Mouse (Mus musculus): Measurements from ENCODE around the gene Gm40193.
"Not testable (repeated sequence)": the region's sequence is repeated elsewhere in the genome, so short reads cannot be mapped to it uniquely, and the experiment has no call there.

The Gm40193 gene

DNA sequence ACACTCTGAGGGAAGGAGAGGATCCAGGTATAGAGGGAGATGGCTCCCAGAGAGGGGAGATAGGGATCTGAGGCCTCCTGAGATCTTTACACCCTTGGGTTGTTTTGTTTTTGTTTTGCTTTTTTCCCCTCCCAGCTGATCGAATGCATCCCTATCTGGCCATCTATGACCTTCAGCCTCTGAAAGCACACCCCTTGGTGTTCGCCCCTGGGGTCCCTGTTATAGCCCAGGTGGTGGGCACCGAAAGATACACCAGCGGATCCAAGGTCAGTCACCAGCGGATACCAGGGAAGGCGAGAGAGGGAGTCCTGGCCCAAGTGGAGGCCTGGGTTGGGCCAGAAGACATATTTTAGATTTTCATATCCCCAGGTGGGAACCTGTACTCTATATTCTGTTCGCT is 8.2 kb upstream of the Gm40193 start:
- no peak for DNase-seq (ENCODE audit: low spot score in 2 of 2)

DNA sequence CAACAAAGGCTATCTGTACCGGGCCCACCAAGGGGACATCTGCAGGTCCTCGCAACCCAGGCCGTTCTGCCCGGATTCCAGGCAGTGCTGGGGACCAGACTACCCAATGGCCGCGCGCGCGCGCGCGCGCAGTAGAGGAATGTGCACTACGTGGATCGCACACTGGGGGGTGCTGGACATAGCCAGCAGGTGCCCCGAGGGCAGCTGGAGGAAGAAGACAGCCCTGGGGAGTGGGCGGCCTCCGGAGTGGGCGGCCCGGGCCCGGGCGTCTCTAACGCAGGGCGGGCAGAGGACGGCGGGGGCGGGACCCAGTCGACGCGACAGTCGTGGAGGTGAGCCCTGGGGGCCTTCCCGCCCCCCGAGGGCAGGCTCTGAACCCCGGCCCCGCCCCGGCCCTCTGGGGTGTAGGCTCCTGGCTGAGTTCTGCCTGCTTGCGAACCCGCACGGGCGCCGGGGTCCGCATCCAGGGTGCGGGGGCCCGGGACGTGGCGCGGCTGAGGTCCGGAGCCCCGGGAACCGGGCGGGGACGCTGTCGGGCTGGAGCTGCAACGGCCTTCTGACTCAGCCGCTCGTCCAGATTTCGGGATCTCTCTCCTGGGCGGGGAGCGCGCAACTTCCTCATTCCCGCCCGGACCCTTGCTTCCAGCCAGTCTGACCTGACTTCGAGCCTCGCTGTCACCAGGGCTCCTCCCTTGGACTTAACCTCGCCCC is 7.3 kb upstream of the Gm40193 start, which contains the start of gene Pld2:
TSS of gene Pld2 (plus strand) at position 188 of the 711 bp plus-strand sequence.
- DNase-seq (ENCODE audit: low spot score in 2 of 2) = peak; percentile 67

DNA sequence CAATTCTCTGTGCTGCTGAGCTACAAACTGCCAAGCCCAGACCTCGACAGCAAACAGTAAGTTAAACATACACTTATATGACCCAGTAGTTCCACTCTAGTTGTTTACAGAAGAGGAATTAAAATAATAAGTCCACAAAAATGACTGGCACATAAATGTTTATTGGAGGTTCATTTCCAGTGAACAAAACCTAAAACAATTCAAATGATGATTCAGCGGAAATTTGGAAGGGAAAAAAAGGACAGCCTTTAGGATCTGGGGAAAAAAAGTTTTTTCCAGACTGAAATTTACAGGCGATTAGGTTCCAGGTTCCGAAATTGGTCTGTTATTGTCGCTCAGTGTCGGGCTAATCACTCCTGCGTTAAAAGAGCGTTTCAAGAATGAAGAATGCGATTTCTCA is 6.7 kb upstream of the Gm40193 start:
- no peak for DNase-seq (ENCODE audit: low spot score in 2 of 2)

DNA sequence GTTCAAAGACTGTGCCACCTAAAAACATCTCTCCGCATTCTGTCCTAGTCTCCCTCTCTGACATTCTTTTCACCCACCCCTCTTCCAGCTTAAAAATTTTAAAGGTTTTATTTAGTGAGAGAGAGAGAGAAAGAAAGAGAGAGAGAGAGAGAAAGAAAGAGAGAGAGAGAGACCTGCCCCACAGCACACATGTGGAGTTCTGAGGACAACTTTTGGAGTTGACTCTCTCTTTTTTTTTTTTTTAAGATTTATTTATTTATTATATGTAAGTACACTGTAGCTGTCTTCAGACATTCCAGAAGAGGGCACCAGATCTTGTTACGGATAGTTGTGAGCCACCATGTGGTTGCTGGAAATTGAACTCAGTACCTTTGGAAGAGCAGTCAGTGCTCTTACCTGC is 1.7 kb downstream of the Gm40193 start:
- DNase-seq (ENCODE audit: low spot score in 2 of 2) = not testable (repeated sequence)

DNA sequence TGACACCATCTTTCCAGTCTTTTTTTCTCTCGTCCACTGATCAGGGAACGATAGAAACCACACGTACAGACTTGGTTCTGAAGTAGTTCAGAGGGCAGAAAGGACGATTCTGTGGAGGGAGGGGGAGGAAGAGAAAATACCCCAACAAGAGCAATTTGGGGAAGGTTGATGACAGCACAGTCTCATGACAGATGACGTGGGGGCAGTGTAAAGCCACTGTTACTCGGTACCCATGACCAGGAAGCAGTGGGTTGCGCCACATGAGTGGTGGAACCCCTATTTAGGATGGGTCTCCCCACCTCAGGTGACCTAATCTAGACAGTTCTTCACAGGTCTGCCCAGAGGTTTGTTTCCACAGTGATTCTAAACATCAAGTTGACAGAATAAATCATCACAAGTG is 4.1 kb downstream of the Gm40193 start:
- no peak for DNase-seq (ENCODE audit: low spot score in 2 of 2)

DNA sequence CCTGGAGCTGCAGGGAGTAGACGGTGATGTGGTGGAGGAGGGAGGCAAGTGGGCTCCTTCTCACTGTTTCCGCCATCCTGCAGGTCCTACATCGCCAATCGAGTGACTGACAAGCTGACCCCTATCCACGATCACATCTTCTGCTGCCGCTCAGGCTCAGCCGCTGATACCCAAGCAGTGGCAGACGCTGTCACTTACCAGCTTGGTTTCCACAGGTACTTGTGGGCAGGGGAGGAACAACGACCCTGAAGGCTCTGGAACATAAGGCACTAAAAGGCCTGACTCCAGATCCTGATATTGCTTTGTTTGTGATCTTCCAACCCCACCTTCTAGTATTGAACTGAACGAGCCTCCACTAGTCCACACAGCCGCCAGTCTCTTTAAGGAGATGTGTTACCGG is 6.5 kb downstream of the Gm40193 start:
- DNase-seq (ENCODE audit: low spot score in 2 of 2) = no peak

DNA sequence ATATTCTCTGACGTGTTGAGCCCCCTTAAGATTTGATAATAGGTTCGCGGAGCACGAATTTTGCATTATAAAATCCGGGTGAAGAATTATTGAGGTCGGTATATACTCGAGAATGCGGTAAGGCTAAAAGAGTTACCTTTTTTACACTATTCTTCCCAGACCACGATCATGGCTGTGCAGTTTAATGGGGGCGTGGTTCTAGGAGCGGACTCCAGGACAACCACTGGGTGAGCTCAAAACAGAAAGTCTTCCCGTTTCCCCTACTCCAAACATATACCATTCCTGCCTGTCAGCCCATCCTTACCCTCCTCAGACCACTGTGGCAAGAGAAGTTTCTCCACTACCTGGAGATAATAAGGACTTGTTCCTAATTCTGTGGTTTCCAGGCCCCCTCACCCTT is 7.0 kb downstream of the Gm40193 start:
- DNase-seq (ENCODE audit: low spot score in 2 of 2) = no peak

DNA sequence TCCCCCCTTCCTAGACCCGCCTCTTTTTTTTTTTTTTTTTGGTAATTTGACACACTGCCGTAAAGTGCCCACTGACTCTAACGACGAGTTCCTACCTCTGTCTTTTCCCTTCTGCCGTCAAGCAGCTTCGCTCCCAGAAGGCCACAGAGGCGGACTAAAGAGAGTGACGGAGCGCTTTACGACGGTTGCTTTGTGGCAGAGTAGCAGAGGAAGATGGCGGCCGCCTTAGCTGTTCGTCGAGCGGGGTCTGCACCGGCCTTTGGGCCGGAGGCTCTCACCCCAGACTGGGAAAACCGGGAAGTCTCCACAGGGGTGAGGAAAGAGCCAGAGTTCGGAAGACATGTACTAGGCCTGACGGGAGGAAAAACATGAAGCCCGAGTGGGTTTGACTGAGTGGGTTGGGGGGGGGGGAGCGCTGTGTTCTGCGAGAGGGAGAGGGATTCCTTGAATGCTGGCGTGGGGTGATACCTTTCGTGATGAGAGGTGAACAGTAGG is 7.5 kb downstream of the Gm40193 start, which contains the start of gene Psmb6:
TSS of gene Psmb6 (plus strand) at position 184 of the 495 bp plus-strand sequence.
- DNase-seq (ENCODE audit: low spot score in 2 of 2) = peak; percentile 91 to 95

DNA sequence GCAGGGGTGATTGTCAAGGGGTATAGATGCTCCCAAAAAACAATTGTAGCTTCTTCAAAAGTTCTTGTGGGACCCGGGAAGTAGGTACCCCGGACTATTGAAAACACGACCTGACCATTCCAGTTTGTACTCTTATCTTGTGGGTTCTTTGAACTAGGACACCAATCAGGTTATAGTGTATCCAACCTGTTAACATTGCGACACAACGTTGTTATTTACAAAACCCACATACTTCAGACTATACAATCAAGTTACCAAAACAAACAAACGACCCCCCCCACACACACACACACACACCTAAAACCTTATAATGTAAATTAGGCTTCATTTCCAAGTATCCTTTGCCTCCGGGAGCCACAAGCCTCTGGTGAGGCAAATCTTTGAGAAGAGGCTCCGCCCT is 8.0 kb downstream of the Gm40193 start:
- DNase-seq (ENCODE audit: low spot score in 2 of 2) = no peak

DNA sequence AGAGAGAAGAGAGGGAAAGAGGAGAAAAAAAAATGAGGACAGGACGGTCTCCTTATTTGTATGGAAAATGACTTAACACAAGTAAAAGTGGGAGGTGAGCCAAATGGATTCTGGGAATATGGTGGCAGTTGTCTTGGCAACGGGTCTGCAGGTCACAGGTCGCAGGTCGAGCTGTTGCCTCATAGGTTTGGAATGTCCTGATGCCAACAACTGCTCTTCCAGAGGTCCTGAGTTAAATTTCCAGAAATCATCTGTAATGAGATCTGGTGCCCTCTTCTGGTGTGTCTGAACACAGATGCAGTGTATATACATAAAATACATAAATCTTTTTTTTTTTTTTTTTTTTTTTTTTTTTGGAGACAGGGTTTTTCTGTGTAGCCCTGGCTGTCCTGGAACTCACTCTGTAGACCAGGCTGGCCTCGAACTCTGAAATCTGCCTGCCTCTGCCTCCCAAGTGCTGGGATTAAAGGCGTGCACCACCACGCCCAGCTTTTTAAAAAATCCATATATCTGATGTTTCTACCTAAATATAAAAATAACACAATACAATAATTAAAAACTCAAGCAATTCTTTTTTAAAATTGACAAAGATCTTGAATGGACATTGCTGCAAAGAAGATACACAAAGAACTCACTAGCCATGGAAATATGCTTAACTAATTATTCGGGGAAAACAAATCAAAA is 9.3 kb downstream of the Gm40193 start:
- not testable (repeated sequence) for DNase-seq (ENCODE audit: low spot score in 2 of 2)

DNA sequence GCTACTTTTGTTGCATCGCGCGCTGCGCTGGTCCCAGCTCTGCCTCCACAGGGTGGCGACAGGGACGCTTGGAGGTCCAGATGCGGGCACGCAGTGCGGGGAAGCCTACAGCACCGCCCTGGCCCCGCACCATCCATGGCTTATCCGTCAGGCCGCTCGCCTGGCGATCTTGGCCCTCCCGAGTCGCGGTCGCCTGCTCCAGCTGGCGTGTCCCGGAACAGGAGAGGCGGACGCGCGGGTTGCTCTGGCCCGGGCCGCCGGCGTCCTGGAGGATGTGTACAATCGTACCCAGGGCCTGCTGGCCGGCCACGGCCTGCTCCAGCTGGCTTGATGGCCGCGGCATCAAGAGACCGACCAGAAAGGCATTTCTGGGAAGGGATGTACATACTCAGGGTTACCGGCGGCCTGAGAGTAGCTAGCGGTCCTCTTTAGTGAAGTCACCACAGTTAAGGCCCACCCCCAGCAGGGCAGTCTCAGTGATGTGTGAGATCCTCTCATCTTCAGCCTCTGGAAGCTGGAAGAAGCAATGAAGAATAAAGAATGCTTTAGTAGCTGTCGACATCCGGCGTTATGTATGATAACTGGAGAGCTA is 12.5 kb downstream of the Gm40193 start:
- DNase-seq (ENCODE audit: low spot score in 2 of 2) = no peak

DNA sequence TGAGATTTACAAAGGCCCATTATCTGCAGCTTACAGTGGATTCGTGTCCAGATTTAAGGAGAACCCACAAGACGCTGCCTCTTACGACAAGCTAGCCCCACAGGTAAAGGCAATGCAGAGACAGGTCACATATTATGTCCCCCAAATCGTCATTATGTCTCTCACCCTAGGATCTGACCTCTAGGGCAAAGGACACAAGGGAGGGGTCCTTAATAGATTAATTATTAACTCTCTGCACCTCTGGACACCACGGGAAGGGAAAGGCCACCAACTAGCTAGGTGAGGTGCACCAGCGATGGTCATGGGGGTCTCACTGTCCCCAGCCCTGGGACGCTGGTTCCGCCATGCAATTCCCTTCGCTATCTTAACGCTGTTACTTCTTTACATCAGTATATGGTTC is 13.8 kb downstream of the Gm40193 start, which contains the start of gene Gltpd2:
TSS of gene Gltpd2 (plus strand) at position 274 of the 400 bp plus-strand sequence.
- no peak for DNase-seq (ENCODE audit: low spot score in 2 of 2)

DNA sequence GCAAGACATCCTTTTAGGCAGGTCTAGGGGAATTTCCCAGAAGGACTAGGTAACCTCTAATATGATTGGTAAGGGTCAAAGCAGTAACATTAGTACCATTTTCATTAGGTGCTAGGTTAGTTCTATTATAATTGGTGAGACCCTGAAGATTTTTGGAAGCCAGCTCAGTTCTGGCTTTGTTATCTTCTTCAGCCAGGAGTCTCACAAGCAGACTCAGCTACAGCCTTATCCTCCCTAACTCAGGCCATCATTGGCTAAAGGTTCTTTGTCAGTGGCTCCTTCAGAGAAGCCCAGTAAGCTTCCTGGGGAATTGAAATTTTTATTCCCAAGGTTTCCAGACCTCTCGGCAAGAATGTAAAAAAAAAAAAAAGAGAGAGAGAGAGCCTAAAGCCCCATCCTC is 14.3 kb downstream of the Gm40193 start:
- no peak for DNase-seq (ENCODE audit: low spot score in 2 of 2)

DNA sequence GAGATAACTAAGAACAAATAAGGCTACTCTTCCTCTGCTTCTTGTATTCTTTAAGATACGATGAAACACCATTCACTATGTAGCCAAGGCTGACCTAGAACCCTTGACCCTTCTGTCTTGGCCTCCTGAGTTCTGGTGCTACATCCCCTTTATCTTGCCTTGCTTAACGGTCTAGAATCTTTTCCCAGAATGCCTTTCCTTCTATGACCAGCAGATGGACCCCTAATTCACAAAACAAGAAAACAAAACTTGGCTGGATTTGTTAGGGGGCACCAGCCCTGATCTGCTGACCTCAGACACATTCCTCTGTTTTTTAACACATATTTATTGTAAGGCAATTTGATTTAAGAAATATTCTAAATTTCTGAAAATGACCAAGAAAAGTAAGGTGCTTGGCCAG is 16.4 kb downstream of the Gm40193 start:
- peak; percentile 17 to 48 for DNase-seq (ENCODE audit: low spot score in 2 of 2)

DNA sequence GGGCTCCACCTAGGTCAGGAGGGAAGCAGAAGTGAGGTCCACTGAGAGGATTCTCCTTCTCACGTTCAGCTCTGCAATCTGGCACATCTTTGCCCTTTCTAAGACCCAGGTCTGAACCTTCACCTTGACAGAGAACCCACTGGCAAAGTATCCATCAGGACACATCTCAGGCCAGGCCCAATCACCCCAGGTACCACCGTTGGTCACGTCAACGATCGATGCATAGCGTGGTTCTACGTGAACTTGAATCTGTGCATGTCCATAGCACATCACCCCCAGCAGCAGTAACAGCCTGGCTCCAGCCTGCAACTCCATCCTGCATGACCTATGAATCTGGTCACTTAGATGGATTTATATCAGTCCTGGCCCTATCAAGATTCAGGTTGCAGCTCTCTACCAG is 18.5 kb downstream of the Gm40193 start, which contains the start of gene Vmo1:
TSS of gene Vmo1 (minus strand) at position 329 of the 400 bp plus-strand sequence.
- DNase-seq (ENCODE audit: low spot score in 2 of 2) = no peak

DNA sequence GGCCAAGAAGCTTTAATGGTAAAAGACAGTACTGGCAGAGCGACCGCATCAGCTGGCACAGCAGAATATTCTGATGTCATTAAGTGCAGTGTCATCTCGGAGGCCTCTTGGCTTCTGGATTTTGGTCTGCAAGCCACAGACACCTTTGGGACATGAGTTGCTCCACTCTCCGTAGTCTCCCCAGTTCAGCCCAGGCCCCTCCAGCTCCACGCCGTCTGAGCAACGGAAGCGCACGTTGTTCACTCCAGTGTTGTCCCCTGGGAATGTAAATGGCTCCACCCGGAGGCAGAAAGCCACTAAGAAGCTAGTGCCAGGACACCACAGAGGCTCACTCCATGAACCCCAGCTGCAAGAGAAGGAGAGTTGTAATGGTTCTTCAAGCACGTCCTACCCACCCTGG is 19.2 kb downstream of the Gm40193 start:
- DNase-seq (ENCODE audit: low spot score in 2 of 2) = no peak

DNA sequence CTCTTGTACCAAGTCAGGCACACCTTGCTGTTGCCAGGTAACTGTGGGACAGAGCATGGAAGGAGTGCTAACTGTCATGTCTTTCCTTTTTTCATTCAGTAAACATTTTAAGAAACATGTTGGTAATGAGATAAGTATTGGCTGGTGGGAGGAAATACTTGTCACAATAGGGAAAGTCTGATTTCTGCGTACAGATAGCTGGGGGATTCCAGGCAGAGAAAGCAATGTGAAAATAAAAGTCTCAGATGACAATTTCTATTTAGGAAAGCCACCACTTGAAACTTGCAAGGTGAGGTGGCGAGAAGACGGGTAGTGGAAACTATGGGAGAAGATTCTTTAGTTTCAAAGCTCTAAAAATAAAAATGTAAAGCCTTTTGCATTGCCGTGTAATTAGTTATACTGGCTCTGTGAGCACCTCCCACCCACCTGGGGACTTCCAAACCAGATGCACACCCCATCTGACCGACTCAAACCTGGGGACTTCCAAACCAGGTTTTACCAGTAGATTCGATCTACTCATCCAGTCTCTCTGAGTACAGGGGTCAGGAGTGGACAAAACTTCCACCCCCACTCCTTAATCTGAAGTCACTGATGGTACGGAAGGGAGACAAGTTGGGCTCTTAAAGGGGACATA is 19.9 kb downstream of the Gm40193 start:
- no peak for DNase-seq (ENCODE audit: low spot score in 2 of 2)

DNA sequence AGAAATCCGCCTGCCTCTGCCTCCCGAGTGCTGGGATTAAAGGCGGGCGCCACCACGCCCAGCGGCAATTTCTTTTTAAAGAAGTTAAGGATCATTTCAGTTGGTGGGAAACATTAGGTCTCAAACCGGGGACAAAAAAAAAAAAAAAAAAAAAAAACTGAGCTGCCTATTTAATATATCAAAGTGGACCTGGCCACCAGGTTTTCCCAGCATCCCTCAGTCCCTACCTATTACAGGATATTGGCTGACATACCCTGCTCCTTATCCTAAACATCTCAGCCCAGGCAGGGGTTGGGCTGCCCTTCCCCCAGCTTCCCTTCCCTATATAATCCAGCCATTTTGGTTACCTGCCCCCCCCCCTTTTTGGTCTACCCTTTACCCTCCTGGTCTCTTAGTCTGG is 20.9 kb downstream of the Gm40193 start:
- no peak for DNase-seq (ENCODE audit: low spot score in 2 of 2)

DNA sequence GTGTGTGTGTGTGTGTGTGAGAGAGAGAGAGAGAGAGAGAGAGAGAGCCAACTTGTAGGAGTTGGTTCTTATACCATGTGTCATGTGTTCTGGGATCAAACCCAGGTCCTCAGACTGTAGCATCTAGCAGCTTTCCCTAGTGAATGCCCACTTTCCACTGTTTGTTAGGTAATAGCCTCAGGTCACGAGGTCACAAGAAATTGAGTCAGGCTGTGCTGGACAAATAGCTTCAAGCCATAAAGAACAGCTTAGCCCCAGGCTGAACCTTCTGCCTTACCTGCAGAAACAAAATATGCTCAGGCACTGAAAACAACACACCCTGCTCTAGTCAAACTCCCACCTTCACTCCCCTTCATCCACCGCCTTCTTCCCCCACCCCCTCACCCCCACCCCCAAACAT is 21.5 kb downstream of the Gm40193 start:
- DNase-seq (ENCODE audit: low spot score in 2 of 2) = no peak

DNA sequence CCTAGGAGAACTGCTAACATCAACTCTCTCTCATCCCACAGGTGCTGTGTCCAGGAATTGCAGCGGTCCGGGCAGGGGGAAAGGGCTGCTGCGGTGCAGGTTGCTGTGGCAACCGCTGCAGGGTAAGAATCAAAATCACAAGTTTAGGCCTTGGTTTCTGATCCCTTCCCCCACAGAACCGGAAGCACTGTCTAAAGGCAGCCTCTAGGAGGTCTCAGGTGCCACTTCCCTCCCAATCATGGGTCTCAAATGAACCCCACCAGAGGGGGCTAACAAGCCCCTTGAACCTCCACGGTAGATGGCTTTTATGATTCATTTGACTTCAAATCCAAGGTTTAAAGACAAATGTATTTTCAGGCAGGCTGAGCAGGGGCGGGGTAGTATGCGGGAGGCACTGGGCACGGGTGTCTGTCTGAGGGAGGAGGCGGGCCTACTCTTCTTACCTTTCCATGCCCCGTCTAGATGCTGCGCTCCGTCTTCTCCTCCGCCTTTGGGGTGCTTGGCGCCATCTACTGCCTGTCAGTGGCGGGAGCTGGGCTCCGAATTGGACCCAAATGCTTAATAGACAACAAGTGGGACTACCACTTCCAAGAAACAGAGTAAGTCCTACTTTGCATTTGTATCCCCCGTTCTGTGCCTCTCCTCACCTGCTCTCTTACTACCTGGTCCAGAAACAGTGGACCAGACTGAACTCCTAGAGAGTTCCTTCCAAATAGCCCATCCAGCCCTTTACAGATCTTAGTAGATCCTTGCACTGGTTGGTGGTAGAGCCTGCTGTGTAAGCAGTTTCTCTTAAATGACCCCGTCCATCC is 22.8 kb downstream of the Gm40193 start:
- DNase-seq (ENCODE audit: low spot score in 2 of 2) = peak; percentile 30 to 37

DNA sequence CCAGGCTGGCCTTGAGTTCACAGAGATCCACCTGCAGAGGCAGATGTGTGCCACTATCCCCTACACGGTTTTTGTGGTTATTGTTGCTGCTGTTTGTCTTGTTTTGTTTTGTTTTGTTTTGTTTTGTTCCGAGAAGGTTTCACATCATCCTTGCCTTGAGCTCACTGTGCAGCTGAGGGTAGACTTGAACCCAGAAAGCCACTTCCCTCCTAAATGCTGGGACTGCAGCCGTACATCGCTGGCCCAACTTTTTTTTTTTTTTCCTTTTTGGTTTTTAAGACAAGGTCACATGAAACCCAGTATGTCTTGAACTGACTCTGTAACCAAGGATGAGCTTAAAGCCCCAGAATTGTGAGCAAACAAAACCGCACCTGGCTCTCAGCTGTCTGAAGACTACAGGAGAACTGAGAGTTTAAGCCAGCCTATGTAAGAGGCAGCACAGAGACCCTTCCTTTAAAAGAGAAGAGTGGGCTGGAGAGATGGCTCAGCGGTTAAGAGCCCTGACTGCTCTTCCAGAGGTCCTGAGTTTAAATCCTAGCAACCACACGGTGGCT is 25.7 kb downstream of the Gm40193 start:
- DNase-seq (ENCODE audit: low spot score in 2 of 2) = no peak

Measured in frontal cortex, postnatal 36 days (tissue).